Mouse (Mus musculus) lung, postnatal 4 days (tissue): ENCODE measurements around the gene Vmn2r25.
"Not testable (repeated sequence)": the region's sequence is repeated elsewhere in the genome, so short reads cannot be mapped to it uniquely, and the experiment has no call there.

Experiments
- DNase-seq, 2 experiments: peaks; one replicate each; pipeline ENCODE4 v3.0.0; 2021

The Vmn2r25 gene

GRCm38 (mm10) chr6:123853363-123853762, at the start of gene Vmn2r25:
Vmn2r25 (minus strand) TSS chr6:123853463.
- DNase-seq: not testable (repeated sequence)

DNA sequence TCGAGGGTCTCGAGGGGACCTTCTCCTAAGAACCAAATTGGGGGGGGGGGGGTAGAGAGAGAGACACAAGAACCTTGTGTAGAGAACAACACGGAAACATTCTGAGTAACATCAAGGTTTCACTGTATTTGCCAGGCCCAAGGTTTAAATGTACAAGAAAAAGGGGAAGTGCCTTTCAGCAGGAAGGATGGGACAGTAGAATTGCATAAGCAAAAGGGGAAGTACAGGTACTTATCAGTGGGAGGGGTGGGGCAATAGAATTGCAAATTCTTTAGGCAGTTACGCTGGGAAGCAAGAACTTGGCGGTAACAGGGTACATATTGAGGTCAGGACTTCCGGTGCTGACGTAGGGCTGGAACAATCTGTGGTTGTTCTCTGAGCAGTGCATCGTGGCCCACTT, 33.3 kb downstream of the Vmn2r25 start:
- no peak for DNase-seq

- DNase-seq: not testable (repeated sequence)
Measured at GRCm38 (mm10) chr6:123810291-123810690, 43.0 kb downstream of the Vmn2r25 start.

- no peak for DNase-seq
Measured at GRCm38 (mm10) chr6:123793746-123794145, 59.5 kb downstream of the Vmn2r25 start.

GRCm38 (mm10) chr6:123784857-123785256, 68.4 kb downstream of the Vmn2r25 start:
- no peak for DNase-seq

GRCm38 (mm10) chr6:123778579-123778978, 74.7 kb downstream of the Vmn2r25 start, which contains the start of gene Vmn2r24:
Vmn2r24 (plus strand) TSS chr6:123778879.
- DNase-seq: no peak
